Mouse (Mus musculus) kidney, adult 2 months (tissue): Measurements from ENCODE around the gene Rnh1. TPM values are rescaled to one million over a fixed set of nuclear protein-coding genes. Genes with fewer than 3 reads are reported as not detected.

ENCODE experiments used
- DNase-seq: peaks from one replicate; pipeline ENCODE4 v3.0.0; 2021
- H3K27ac ChIP-seq: fragments of 200-500 bp; 2 replicates; pipeline ENCODE4 v1.5.1; 2012; ENCODE audit warnings: low read depth, low read length, control low read depth, inconsistent platforms; ENCODE audit not compliant: insufficient read depth
- H3K27me3 ChIP-seq: fragments of 200-500 bp; replicated peaks from 2 replicates; pipeline ENCODE4 v1.6.1; 2012; ENCODE audit warnings: mild to moderate bottlenecking, moderate library complexity, low read length, inconsistent platforms; ENCODE audit not compliant: control insufficient read depth, insufficient read depth
- H3K36me3 ChIP-seq: fragments of 200-500 bp; 2 replicates; pipeline ENCODE4 v1.6.1; 2012; ENCODE audit warnings: mild to moderate bottlenecking, moderate library complexity, low read length, inconsistent platforms; ENCODE audit not compliant: control insufficient read depth, insufficient read depth
- H3K4me1 ChIP-seq: fragments of 200-500 bp; 2 replicates; pipeline ENCODE4 v1.6.1; 2011; ENCODE audit warnings: low read length; ENCODE audit not compliant: control insufficient read depth, insufficient read depth
- H3K4me3 ChIP-seq: fragments of 200-500 bp; 2 replicates; pipeline ENCODE4 v1.5.1; 2011; ENCODE audit warnings: mild to moderate bottlenecking, low read depth, low read length, control low read depth; ENCODE audit not compliant: insufficient read depth
- CTCF ChIP-seq: fragments of 200-500 bp; conservative IDR thresholded peaks from 2 replicates; pipeline ENCODE4 v1.5.1; 2011; ENCODE audit warnings: low read depth, mild to moderate bottlenecking, control low read depth, low read length, moderate library complexity, mixed read lengths; ENCODE audit not compliant: insufficient read depth, insufficient read length
- POLR2A ChIP-seq: fragments of 200-500 bp; IDR thresholded peaks from one replicate; pipeline ENCODE4 v1.6.1; 2011; ENCODE audit warnings: low read depth, low read length, control low read depth
- WGBS: fragments of 180-500 bp; shearing (Covaris S2); methylation state at CpG from one replicate; pipeline ENCODE4 v1.1.7; 2018; 5-methylcytosine and 5-hydroxymethylcytosine counted together
- polyA plus RNA-seq: library from polyadenylated mRNA; depleted of rRNA; stranded (reverse); fragments of >200 nt; gene quantifications from 2 replicates; pipeline ENCODE4 v1.2.3, GENCODE M21; 2012

Rnh1 gene
- polyA plus RNA-seq, 1 experiment: 190 TPM

DNA sequence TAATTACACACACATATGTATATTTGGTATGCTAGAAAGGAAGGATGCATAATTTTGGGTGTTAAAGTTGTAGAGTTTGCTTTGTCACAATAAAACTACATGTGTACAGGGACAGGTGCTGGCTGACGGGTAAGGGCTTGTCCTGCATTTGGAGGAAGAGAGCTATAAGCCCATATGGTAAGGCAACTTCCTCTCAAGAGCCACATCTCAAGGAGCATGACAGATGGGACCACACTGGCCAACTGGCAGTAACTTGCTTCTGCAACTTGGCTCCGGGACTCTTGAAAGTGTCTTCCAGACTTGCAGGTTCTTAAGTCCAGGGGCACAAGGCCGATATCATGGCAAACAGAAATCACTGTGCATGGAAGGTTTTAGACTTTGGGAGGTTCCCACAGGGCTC is 28.0 kb downstream of the Rnh1 start:
- H3K27me3 ChIP-seq: no peaks in the 10 kb centered on the region
- TF ChIP-seq POLR2A (no peak), CTCF (no peak)
- DNase-seq: no peak
- H3K4me1 ChIP-seq: no peaks in the 10 kb centered on the region
- H3K4me3 ChIP-seq: no peak overlapping the region
- no peaks in the 10 kb centered on the region for H3K36me3 ChIP-seq
- 89% methylated on average over 3 of the region's 3 CpGs for WGBS
- H3K27ac ChIP-seq: no peak overlapping the region

DNA sequence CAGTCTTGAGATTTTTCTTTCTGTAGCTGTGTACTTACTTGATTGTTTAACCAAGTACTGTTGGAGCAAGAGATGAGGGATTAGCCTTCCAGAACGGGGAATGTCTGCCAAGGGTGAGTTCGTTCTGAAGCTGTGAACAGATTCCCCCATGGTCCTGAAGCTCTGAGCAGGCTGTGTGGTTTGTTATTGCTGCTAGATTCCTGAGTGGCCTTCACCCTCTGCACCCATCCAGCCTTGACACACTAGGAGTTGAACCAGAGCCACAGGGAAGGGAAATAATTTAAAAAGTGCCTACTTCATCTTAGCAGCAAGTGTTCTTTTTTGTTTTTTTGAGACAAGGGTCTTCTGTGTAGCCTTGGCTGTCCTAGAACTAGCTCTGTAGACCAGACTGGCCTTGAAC is 28.8 kb downstream of the Rnh1 start:
- no peak for TF ChIP-seq CTCF
- no peak for TF ChIP-seq POLR2A
- H3K4me3 ChIP-seq: no peak overlapping the region
- H3K27ac ChIP-seq: no peak overlapping the region
- WGBS: 51% methylated on average over 2 of the region's 2 CpGs
- no peak for DNase-seq
- no peaks in the 10 kb centered on the region for H3K4me1 ChIP-seq
- H3K27me3 ChIP-seq: no peaks in the 10 kb centered on the region
- no peaks in the 10 kb centered on the region for H3K36me3 ChIP-seq

DNA sequence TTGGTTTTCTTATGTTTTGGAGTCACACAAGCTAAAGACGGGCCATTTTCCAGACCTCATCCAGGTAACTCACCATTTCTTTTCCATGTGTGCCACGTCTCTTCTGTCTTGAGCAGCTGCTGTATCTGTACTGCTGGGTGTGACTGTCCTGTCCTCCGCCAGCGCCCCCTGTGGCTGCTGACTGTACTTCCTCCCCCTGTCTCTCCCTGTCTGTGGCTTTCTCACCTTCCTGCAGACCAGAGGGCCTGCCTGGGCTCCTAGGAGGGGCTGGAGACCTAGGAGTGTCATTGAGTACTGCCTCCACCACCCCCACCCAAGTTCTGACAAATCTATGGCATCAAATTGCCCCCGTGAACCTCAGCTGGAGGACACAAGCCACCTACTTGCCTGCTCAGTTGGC is 29.5 kb downstream of the Rnh1 start:
- no peak for DNase-seq
- 53% methylated on average over 5 of the region's 5 CpGs for WGBS
- H3K36me3 ChIP-seq: no peaks in the 10 kb centered on the region
- TF ChIP-seq CTCF: peak; percentile 58
- no peak for TF ChIP-seq POLR2A
- H3K27me3 ChIP-seq: no peaks in the 10 kb centered on the region
- H3K4me1 ChIP-seq: no peaks in the 10 kb centered on the region
- H3K27ac ChIP-seq: no peak overlapping the region
- no peak overlapping the region for H3K4me3 ChIP-seq

DNA sequence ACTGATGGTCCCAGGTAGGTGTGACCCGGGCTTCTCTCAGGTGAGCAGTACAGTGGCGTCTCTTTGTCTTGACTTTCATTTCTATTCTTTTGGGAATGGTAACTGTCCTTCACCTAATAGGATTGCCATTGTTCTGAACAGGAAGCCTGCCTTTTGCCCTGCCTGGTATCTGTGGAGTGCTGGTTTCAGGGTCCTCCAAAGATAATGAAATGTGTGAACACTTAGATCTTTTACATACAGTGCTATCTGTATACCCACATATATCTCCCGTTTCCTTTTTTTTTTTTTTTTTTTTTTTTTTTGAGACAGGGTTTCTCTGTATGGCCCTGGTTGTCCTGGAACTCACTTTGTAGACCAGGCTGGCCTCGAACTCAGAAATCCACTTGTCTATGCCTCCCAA is 31.3 kb downstream of the Rnh1 start:
- H3K27me3 ChIP-seq: no peaks in the 10 kb centered on the region
- H3K4me1 ChIP-seq: no peaks in the 10 kb centered on the region
- no peak for TF ChIP-seq POLR2A
- TF ChIP-seq CTCF: no peak
- WGBS: 85% methylated on average over 4 of the region's 4 CpGs
- no peak overlapping the region for H3K27ac ChIP-seq
- H3K36me3 ChIP-seq: no peaks in the 10 kb centered on the region
- DNase-seq: no peak
- H3K4me3 ChIP-seq: no peak overlapping the region

DNA sequence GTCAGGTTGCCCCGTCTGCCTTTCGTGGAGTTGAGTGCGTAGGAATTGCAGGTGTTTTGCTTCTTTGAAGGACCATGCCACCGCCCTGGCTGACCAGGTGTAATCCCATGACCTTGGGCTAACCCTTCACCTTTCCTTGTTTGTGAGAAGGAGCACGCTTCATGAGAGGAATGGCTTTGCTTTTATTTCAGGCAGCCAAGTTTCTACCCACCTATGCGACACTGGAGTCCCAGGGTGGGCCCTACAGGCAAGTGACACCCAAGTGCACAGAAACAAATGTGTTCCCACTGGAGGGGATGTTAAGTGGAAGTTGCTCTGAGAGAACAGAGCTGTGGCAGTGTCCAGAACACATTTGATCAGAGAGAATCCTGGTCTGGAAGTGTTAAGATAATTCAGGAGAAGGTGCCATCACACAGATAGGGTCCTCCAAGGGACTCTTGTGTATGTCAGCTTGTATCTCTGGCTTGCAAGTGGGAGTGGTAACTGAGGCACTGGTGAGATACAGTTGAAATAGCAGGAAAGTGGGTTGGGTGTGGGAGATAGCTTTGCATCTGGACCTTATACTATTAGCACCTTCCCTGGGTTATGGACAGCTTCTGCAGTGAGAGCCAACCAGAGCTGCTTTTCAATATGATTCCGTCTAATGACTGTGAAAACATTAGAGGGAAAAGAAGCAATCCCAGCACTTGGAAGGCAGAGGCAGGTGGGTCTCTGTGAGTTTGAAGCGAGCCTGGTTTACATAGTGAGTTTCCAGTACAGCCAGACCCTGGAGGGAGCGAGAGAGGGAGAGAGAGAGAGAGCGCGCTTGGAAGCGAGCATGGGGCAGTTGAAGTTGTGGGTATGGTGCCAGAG is 40.5 kb downstream of the Rnh1 start:
- Histone ChIP-seq H3K36me3 (no peaks in the 10 kb centered on the region), H3K27me3 (no peaks in the 10 kb centered on the region), H3K4me1 (peaks cover 9% of the 10 kb centered on the region; the same call in 1 of the 2 replicates), H3K27ac (peak overlapping the region; percentile 56), H3K4me3 (peak overlapping the region; percentile 66)
- DNase-seq: peak; percentile 33
- 51% methylated on average over 12 of the region's 12 CpGs for WGBS
- TF ChIP-seq CTCF (no peak), POLR2A (no peak)

DNA sequence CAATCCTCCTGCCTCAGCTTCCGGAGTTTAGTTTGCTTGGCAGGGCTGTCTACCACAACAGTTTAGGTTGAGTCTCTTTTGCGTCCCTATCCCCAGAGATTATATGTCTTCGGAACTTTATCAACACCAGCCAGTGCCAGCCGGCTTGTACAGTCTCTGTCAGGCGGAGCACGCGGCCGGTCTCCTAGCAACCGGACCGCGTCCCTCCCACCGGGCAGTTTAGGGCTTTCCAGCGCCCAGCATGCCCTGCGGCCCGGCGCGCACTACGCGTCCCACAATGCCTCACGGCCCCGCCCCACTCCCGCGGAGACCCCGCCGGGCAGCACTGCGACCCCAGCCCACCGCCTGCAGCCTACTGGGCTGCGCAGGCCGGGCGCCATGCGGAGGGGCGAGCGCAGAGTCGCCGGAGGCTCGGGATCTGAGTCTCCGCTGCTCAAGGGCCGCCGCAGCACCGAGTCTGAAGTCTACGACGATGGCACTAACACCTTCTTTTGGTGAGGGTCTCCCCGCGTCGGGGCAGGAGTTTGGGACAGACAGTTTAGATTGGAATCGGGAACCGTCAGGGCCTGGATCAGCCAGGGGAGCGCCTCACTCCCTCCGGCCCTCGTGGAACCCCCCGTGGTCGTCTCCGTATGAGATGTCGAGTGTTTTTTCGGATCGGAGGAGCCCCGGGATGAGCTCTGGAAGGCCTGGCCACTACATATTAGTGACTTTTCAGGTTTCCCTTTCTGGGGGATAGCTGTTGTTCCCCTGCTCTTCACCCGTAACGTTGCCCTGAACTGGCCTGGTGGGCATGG is 41.4 kb downstream of the Rnh1 start:
- Histone ChIP-seq H3K4me1 (peaks cover 9% of the 10 kb centered on the region; the same call in 1 of the 2 replicates), H3K4me3 (peak overlapping the region; percentile 66), H3K27ac (peak overlapping the region; percentile 56), H3K36me3 (no peaks in the 10 kb centered on the region), H3K27me3 (no peaks in the 10 kb centered on the region)
- DNase-seq: peak; percentile 95
- TF ChIP-seq CTCF (no peak), POLR2A (no peak)
- under 1% methylated on average over 59 of the region's 59 CpGs for WGBS

DNA sequence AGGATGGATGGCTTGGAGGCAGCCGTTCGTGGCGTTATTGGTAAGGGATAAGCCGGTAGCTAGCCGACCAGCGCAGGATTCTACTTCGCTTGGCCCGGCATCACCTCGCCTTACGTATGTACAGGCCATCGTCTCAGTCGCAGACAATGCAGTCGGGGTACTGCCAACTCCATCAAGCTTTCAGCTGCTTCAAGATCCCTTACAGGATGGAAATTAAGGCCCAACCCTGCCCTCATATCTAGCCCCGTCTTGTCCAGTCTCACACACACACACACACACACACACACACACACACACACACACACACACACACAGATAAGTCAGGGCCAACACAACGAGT is 49.2 kb downstream of the Rnh1 start:
- H3K27me3 ChIP-seq: no peaks in the 10 kb centered on the region
- TF ChIP-seq POLR2A (no peak), CTCF (no peak)
- WGBS: under 1% methylated on average over 15 of the region's 15 CpGs
- H3K27ac ChIP-seq: peak overlapping the region; percentile 89
- DNase-seq: no peak
- H3K4me3 ChIP-seq: peak overlapping the region; percentile 68
- peaks cover 5% of the 10 kb centered on the region; the same call in 1 of the 2 replicates for H3K4me1 ChIP-seq
- H3K36me3 ChIP-seq: no peaks in the 10 kb centered on the region
